Mouse (Mus musculus) heart, embryonic 11.5 days (tissue): Measurements from ENCODE around the gene Abhd14b. TPM values are rescaled to one million over a fixed set of nuclear protein-coding genes. Genes with fewer than 3 reads are reported as not detected.
A peak's percentile ranks its signal among the peaks of the same experiment; 100 is the strongest.

Source experiments
- ATAC-seq: fragments of 200-750 bp; cut with Nextera tagmentation; replicated peaks from 2 replicates; pipeline ENCODE4 v1.8.0; 2017; ENCODE audit warnings: moderate library complexity; ENCODE audit not compliant: insufficient number of reproducible peaks, low FRiP score, low TSS enrichment
- H3K27ac ChIP-seq: fragments of 300-500 bp; sonication (generic); 2 replicates; pipeline ENCODE4 v1.5.1; 2014; ENCODE audit warnings: mild to moderate bottlenecking, low read depth, low read length
- H3K27me3 ChIP-seq: fragments of 300-500 bp; sonication (generic); 2 replicates; pipeline ENCODE4 v1.6.1; 2014; ENCODE audit warnings: mild to moderate bottlenecking, low read length, mixed read lengths; ENCODE audit not compliant: control insufficient read depth, insufficient read depth
- H3K36me3 ChIP-seq: fragments of 300-500 bp; sonication (generic); 2 replicates; pipeline ENCODE4 v1.6.1; 2014; ENCODE audit warnings: mild to moderate bottlenecking, low read length, moderate library complexity, mixed read lengths; ENCODE audit not compliant: control insufficient read depth, insufficient read depth
- H3K4me1 ChIP-seq: fragments of 300-500 bp; sonication (generic); 2 replicates; pipeline ENCODE4 v1.6.1; 2014; ENCODE audit warnings: low read length; ENCODE audit not compliant: control insufficient read depth, insufficient read depth
- H3K4me2 ChIP-seq: fragments of 300-500 bp; sonication (generic); 2 replicates; pipeline ENCODE4 v1.6.1; 2014; ENCODE audit warnings: mild to moderate bottlenecking, moderate library complexity
- H3K4me3 ChIP-seq: fragments of 300-500 bp; sonication (generic); 2 replicates; pipeline ENCODE4 v1.5.1; 2014; ENCODE audit warnings: low read depth, low read length
- H3K9ac ChIP-seq: fragments of 300-500 bp; sonication (generic); 2 replicates; pipeline ENCODE4 v1.6.1; 2014; ENCODE audit warnings: mild to moderate bottlenecking, low read depth, low read length, moderate library complexity
- H3K9me3 ChIP-seq: fragments of 300-500 bp; sonication (generic); replicated peaks from 2 replicates; pipeline ENCODE4 v1.6.1; 2016; ENCODE audit warnings: low read length; ENCODE audit not compliant: control insufficient read depth
- WGBS: fragments of 180-500 bp; shearing (Covaris S2); extraction: QIAGEN DNeasy Blood & Tissue Kit; methylation state at CpG from one replicate; pipeline ENCODE4 v1.1.7; 2014; ENCODE audit not compliant: insufficient replicate concordance; 5-methylcytosine and 5-hydroxymethylcytosine counted together
- polyA plus RNA-seq: library from polyadenylated mRNA; unstranded; fragments of >200 nt; fragmentation: Nextera tagmentation; extraction: Ambion mirVana; gene quantifications from 2 replicates; pipeline ENCODE4 v1.2.1, GENCODE M21; 2014

The Abhd14b gene
- polyA plus RNA-seq, 1 experiment from 2014 or later: 5.0 TPM

DNA sequence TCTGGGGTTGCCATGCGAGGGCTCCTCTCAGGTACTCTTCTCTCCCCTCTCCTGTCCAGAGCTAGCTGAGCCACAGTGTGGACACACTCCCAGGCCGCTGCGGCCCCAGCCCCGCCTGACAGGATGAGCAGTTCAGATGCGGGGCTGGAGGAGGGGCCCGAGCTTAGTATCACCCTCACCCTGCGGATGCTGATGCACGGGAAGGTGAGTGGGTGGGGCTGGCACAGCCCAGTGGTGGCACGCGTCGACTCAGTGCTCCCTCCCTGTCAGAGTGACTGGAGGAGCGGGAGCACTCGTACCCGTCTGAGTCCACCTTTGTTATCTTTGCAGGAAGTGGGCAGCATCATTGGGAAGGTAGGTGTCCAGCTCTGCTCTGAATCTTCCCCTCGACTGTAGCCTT is 12.7 kb downstream of the Abhd14b start:
- 74% methylated on average over 15 of the region's 15 CpGs for WGBS
- Histone ChIP-seq H3K9ac (no peak overlapping the region), H3K9me3 (no peaks in the 10 kb centered on the region), H3K4me2 (no peak overlapping the region), H3K4me3 (no peak overlapping the region), H3K27ac (no peak overlapping the region), H3K4me1 (peaks cover 43% of the 10 kb centered on the region), H3K36me3 (peaks cover 10% of the 10 kb centered on the region), H3K27me3 (peaks cover 5% of the 10 kb centered on the region; the same call in 1 of the 2 replicates)
- no peak for ATAC-seq

- Histone ChIP-seq H3K36me3 (peaks cover 10% of the 10 kb centered on the region), H3K4me1 (peaks cover 39% of the 10 kb centered on the region), H3K27ac (no peak overlapping the region), H3K4me2 (no peak overlapping the region), H3K9me3 (no peaks in the 10 kb centered on the region), H3K27me3 (peaks cover 7% of the 10 kb centered on the region), H3K9ac (no peak overlapping the region), H3K4me3 (no peak overlapping the region)
- 80% methylated on average over 18 of the region's 18 CpGs for WGBS
- no peak for ATAC-seq
These were observed 13.3 kb downstream of the Abhd14b start for GRCm38 (mm10) chr9:106460401-106461025.

- WGBS: 87% methylated on average over 9 of the region's 9 CpGs
- Histone ChIP-seq H3K27me3 (peaks cover 11% of the 10 kb centered on the region), H3K27ac (no peak overlapping the region), H3K4me1 (peaks cover 36% of the 10 kb centered on the region), H3K36me3 (peaks cover 10% of the 10 kb centered on the region), H3K4me3 (no peak overlapping the region), H3K4me2 (no peak overlapping the region), H3K9me3 (no peaks in the 10 kb centered on the region), H3K9ac (no peak overlapping the region)
- no peak for ATAC-seq
These were observed 13.8 kb downstream of the Abhd14b start for GRCm38 (mm10) chr9:106461026-106461415.

GRCm38 (mm10) chr9:106461641-106462429 is 14.6 kb downstream of the Abhd14b start:
- ATAC-seq: no peak
- 81% methylated on average over 16 of the region's 16 CpGs for WGBS
- H3K36me3 ChIP-seq: peaks cover 10% of the 10 kb centered on the region

DNA sequence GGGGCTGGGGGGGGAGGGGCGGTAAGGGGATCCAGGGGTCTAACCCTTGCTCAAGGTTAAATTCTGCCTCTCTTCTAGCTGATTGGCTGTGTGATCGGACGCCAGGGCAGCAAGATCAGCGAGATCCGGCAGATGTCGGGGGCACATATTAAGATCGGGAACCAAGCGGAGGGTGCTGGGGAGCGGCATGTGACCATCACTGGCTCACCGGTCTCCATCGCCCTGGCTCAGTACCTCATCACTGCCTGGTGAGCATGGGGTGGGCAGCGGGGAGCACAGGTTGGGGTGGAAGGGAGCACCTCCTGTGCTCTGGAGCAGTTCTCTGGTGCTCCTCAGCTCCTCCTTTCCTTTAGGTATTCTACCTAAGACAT is 15.2 kb downstream of the Abhd14b start:
- no peak overlapping the region for H3K27ac ChIP-seq
- no peak for ATAC-seq

More at GRCm38 (mm10) chr9:106461641-106462429, 14.6 kb downstream of the Abhd14b start:
- Histone ChIP-seq H3K4me1 (peaks cover 28% of the 10 kb centered on the region), H3K27me3 (peaks cover 11% of the 10 kb centered on the region), H3K4me3 (no peak overlapping the region), H3K4me2 (no peak overlapping the region), H3K9me3 (no peaks in the 10 kb centered on the region), H3K27ac (no peak overlapping the region), H3K9ac (no peak overlapping the region)

DNA sequence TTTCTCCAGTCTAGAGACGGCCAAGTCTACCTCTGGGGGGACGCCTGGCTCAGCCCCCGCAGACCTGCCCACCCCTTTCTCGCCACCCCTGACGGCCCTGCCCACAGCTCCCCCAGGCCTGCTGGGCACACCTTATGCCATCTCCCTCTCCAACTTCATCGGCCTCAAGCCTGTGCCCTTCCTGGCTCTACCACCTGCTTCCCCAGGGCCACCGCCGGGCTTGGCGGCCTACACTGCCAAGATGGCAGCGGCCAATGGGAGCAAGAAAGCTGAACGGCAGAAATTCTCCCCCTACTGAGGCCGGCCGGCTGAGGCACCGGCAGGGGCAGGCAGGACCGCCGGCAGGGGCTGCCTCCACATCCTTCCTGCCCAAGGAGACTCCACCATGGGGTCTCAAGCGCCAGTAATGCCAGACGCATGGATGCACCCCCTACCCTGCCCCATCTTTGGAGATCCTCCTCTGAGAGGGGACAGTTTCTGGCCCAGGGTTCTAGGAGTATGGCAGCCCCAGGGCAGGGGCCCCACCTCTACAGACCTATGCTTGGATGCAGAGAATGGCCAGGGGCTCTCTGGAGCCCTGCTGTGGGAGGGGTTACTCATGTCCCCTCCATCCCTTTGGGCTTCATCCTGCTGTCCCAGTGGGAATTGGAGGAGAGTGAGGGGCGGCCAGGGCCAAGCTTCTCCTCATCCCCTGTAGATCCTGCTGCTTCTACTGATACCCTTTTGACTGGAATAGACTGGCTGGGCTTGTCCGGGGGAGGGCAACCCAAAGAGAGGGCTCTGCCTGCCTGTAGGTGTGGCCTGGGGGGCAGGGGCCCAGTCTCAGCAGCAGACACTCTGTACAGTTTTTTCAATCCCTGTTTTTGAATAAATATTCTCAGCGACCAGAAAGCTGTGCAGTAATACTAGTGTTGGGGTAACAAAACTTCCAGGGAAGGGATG is 16.1 kb downstream of the Abhd14b start:
- ATAC-seq: no peak
- Histone ChIP-seq H3K4me3 (no peak overlapping the region), H3K4me2 (peak overlapping the region; percentile 2; the same call in 1 of the 2 replicates), H3K36me3 (peaks cover 10% of the 10 kb centered on the region), H3K27me3 (peaks cover 11% of the 10 kb centered on the region), H3K27ac (no peak overlapping the region), H3K9ac (no peak overlapping the region), H3K9me3 (no peaks in the 10 kb centered on the region), H3K4me1 (peaks cover 12% of the 10 kb centered on the region)
- WGBS: 82% methylated on average over 21 of the region's 21 CpGs

More for the DNA sequence above, 15.2 kb downstream of the Abhd14b start:
- peaks cover 22% of the 10 kb centered on the region for H3K4me1 ChIP-seq
- peaks cover 11% of the 10 kb centered on the region for H3K27me3 ChIP-seq
- H3K4me2 ChIP-seq: no peak overlapping the region
- 88% methylated on average over 12 of the region's 12 CpGs for WGBS
- peaks cover 10% of the 10 kb centered on the region for H3K36me3 ChIP-seq
- H3K9ac ChIP-seq: no peak overlapping the region
- H3K9me3 ChIP-seq: no peaks in the 10 kb centered on the region
- H3K4me3 ChIP-seq: no peak overlapping the region

DNA sequence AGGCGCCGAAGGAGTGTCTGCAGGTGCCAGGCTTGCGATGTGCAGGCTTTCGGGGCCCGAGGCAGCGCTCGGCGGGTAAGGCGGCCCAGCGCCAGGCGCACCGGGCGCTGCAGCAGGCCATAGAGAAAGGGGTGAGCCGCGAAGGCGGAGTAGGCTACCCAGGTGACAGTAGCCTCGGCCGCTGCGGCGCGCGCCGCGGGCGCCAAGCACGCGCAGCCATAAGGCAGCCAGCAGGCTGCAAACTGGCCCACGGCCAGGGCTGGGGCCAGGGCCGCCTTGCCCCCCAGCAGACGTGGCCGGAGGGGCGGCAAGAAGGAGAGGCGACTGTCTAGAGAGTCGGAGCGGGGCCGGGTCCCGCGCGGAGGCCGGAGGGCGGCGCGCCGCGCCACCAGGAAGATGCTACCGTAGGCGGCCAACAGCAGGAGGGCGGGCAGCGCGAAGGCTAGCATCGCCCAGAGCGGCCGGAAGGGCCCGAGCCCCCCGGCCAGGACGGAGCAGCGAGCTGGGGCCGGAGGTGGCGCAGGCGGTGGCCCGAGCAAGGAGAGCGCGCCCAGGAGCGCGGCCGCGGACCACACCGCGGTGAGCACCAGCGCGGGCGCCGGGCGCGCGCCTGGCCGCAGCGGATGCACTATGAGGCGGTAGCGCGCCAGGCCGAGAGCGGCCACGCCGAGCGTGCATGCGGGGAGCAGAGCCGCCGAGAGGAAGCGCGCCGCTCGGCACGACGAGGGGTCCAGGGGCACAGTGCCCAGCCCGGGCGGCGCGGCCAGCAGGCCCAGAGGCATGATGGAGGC is 17.7 kb downstream of the Abhd14b start:
- peak; percentile 69 for ATAC-seq
- H3K4me2 ChIP-seq: peak overlapping the region; percentile 94
- H3K36me3 ChIP-seq: peaks cover 9% of the 10 kb centered on the region
- 0 out of 2 replicates have a peak overlapping the region, but pooled peaks have one; percentile 10 for H3K27ac ChIP-seq
- H3K9ac ChIP-seq: peak overlapping the region; percentile 73
- peaks cover 12% of the 10 kb centered on the region for H3K4me1 ChIP-seq
- H3K4me3 ChIP-seq: peak overlapping the region; percentile 57
- H3K27me3 ChIP-seq: peaks cover 11% of the 10 kb centered on the region
- 3% methylated on average over 97 of the region's 99 CpGs for WGBS
- no peaks in the 10 kb centered on the region for H3K9me3 ChIP-seq
